Mouse (Mus musculus): ENCODE measurements at regions not wholly inside any gene's neighbourhood (a gene's known extent, or its start where the extent isn't known, plus 50 kb on each side); places are given as distances from the start of the nearest gene placed in this dataset.

GRCm38 (mm10) chr8:34484551-34485335 is 373.2 kb upstream of the Gm10131 start:
- peak; percentile 71 for DNase-seq

GRCm38 (mm10) chr8:34483212-34483611 is 371.7 kb upstream of the Gm10131 start:
- no peak for DNase-seq

DNA sequence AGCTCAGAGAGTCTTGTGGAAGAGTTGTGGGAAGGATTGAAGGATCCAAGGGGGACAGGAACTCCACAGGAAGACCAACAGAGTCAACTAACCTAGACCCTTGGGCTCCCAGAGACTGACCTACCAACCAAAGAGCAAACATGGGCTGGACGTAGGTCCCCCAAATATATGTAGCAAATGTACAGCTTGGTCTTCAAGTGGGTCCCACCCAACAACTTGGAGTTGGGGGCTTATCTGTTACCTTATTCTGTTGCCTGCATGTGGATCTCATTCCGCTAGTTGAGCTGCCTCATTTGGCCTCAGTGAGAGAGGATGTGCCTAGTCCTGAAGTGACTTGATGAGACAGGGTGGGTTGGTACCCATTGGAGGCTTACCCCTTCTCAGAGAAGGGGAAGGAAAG is 371.1 kb upstream of the Gm10131 start:
- peak; percentile 74 for DNase-seq

DNA sequence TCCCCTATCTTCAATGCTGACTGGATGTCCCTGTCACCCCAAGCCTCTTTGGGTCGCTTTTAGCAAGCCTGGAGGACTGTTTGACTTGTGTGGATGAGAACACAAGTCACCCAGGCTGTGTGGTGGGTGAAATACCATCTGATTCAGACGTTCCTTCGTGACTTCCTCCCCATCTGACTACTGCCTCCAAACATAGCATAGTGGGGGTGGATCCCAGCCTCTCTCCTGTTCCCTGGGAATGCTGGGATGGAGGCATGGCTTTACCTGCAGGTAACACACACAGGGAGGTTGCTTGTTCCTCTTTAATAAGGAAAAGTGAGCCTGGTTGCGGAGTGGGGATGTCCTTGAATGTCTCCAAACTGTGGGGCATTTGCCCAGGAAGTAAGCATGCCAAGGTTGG is 369.0 kb upstream of the Gm10131 start:
- peak; percentile 79 for DNase-seq

DNA sequence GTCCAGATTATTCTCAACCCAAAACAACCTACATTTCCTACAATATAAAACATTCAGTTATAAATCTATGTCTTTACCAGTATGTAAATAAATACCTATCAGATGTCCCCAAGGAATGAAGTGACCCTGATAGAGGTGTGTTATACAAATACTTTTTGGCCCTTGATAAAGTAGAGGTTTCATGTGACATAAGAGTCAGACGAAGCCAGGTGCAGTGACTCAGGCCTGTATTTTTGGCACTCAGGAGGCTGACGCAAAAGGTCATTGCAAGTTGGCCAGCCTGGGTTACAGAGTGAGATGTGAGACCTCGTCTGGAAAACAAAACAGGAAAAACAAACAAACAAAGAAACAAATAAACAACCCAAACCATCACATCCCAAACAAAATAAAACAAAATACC is 367.4 kb upstream of the Gm10131 start:
- DNase-seq = peak; percentile 90

DNA sequence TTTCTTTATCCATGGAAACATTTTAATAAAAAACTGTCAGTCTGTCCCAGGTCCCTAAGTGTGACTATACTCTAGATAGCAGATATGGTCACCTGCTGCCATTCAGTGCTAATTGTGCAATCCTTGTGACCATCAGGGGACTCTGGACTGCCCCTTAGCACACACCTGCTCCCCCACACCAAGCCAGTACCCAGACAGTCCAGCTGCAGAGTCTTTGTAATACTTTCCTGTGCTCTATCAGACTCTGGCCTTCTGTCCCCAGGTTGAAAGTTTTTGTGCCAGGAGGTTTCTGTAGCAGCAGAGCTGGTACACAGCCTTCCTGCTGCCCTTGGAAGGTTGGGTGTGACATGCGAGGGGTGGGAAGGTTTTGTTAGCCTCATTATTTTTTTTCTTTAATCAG is 366.9 kb upstream of the Gm10131 start:
- DNase-seq = peak; percentile 67

DNA sequence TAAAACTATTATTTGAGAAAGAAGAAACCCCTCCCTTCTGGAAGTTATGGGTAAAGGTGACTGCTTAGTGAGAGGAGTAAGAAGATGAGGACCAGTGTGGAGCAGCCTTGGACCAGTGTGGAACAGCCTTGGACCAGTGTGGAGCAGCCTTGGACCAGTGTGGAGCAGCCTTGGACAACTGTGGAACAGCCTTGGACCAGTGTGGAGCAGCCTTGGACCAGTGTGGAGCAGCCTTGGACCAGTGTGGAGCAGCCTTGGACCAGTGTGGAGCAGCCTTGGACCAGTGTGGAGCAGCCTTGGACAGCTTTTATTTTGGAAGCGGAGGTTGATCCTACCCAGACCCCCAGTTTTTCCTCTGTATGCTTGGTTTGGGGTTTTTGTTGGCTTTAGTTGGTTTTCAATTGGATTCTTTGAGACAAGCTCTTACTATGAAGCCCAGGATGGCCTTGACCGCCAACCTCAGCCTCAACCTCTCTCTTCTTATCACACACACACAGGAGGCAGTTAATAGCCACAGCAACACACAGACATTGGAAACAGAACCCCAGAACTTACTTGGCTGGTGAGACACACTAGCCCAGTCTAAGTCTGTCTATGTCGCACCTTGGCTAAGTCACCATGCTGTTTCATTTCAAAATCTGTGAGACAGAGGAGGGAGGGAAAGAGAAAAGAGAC is 364.7 kb upstream of the Gm10131 start:
- peak; percentile 51 for DNase-seq

DNA sequence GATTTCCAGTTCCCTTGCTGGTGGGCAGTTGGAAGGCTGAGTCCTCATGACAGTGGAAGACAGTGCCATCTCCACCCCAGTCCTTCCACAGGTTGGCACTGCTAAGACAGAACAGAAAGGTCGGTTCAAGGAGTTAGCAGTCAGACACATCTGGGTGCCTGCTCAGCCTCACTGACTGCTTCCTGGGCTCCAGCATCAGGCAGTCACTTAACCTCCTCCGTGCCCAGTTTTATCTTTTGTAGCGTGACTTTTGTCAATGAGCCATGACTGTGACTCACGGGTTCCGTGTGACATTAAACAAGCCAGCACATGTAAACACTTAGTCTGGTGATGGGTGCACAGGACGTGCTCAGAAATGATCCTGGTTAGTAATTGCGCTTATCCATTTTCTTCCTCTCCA is 363.1 kb upstream of the Gm10131 start:
- peak; percentile 89 for DNase-seq

- DNase-seq = no peak
Observed at GRCm38 (mm10) chr8:34473769-34474168, 362.2 kb upstream of the Gm10131 start.

GRCm38 (mm10) chr8:34473301-34473700 is 361.8 kb upstream of the Gm10131 start:
- DNase-seq = peak; percentile 75

- DNase-seq = peak; percentile 37
Observed at GRCm38 (mm10) chr8:34472846-34473245, 361.3 kb upstream of the Gm10131 start.

DNA sequence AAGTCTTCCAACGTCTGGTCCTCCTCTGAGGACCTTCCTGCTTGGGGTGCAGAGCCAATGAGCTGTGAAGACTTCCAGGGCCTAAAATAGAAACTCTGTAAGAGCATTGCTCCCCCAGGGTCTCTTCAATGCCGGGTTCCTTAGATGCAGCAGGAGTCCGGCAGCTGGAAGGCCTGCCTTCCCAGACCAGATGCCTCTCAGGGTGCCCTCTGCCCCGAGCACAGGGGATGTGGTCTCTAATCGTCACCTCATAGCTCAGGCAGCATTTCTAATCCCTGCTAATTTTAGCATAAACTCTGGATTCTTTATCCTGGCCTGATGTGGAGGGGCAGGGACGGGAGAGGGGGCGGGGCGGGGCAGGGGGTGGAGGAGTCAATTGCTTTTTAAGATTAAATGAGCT is 360.9 kb upstream of the Gm10131 start:
- DNase-seq = peak; percentile 91

GRCm38 (mm10) chr8:34469091-34469490 is 357.6 kb upstream of the Gm10131 start:
- no peak for DNase-seq

DNA sequence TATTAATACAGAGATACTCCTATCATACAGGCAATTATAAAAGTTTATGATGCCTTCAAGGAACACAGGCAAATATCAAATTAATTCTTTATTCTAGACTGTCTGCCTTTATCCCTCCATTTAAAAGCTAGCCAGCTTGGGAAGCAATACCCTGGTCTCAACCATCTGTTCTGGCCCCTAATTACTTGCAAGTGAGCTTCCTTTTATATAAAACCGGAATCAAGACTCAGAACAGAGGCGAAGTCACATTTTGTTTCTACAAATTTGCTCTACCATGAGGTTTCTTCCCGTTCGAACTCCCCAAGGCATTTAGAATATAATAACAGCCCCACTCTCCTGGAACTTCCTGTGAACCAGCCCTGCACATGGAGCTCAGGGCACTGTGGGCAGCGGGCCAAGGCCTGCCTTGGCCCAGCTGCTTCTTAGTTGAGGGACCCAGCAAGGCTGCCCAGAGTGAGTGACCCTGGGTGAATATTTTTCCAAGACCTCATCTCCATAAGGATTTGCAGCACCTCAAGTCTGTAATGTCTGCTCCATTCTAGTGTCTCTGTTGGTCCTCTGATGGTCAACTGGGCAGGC is 355.3 kb upstream of the Gm10131 start:
- DNase-seq = no peak

DNA sequence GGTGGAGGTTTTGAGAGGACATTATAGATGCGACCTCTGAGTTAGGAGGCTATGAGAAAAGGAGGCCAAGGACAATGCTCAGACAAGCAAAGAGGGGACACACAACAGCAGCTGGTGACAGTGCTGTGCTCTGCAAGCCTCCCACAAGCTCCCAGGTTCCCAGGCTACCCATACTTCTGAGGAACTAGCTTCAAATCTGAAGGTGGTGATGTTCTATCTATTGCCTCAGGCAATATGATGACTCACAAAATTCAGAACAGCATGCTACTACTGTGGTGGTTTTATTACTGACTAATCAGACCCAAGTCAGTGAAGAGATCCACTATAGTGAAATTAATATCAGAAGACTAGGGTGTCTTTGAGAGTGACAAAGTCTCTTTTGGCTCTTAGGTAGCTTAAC is 353.9 kb upstream of the Gm10131 start:
- no peak for DNase-seq

GRCm38 (mm10) chr8:34462262-34462661 is 350.7 kb upstream of the Gm10131 start:
- no peak for DNase-seq

GRCm38 (mm10) chr8:34458300-34458699 is 346.8 kb upstream of the Gm10131 start:
- DNase-seq = no peak

GRCm38 (mm10) chr8:34456543-34456942 is 345.0 kb upstream of the Gm10131 start:
- no peak for DNase-seq

GRCm38 (mm10) chr8:34455376-34455775 is 343.8 kb upstream of the Gm10131 start:
- DNase-seq = peak; percentile 93

- DNase-seq = no peak
Observed at GRCm38 (mm10) chr8:34452811-34453210, 341.3 kb upstream of the Gm10131 start.

DNA sequence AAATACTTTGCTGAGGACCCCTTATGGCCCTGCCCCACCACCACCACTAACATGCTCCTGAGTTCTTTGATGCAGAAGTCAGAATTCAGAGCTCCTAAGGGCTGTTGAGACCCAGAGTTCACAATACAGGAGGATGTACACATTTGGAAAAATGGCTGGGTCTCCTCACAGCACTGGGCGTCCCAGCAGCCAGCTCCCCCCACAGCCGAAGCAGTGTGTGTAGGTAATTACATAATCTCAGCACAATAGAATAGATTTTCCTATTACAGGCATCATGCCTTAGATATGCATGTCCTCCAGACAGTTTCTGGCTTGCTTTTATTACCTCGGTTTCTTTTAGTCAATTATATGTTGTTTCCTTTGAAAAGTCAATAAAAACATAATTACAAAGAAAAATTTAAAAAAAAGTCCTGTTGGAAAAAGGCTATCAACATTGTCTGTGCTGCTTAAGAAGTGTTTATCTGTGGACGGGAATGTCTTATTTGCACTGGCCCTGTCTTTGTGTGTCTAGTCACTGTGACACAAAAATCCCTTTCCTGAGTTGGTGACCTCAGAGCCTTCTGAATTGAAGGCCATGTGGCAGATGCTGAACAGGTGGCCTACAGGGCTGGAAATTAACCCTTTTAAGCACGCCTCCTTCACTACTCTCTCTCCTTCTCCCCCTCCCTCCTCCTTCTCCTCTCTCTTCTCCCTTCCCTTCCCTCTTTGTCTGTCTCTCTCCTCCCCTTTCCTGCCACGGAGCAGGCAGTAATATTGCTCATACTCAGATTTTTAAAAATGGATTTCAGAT is 339.9 kb upstream of the Gm10131 start:
- no peak for DNase-seq

DNA sequence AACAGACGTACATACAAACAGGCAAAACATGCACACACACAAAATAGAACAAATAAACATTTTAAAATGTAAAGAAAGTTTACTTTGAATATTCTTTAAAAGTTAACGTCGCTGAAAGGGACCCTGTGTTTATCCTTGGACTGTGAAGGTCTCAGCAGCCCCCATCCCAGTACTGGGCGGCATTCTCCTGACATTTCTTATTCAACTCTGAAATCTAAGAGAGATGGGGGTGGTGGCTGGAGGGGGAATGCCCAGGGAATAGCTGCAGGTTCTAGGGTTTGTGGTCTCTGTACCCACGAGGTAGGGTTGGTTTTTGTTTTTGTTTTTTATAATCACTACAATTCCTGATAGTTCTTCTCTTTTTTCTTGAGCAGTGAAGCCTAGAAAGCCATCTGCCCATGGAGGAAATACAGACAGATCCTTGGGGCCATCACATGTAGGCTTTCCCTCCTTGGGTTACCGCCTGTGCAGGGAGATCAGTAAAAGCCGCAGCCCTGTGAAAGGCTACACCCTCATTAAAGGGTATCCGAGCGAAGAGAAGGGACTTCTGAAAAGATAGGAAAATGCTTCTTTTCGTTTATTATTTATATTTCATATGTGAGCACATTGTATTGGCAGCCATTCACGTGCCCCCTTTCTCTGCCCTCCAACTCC is 338.0 kb upstream of the Gm10131 start:
- DNase-seq = no peak
